Mouse (Mus musculus): ENCODE measurements around the gene Vmn1r28. TPM values are rescaled to one million over a fixed set of nuclear protein-coding genes. Genes with fewer than 3 reads are reported as not detected.
"Not testable (repeated sequence)": the region's sequence is repeated elsewhere in the genome, so short reads cannot be mapped to it uniquely, and the experiment has no call there.

The Vmn1r28 gene
- polyA plus RNA-seq (2015; fragmentation: Nextera tagmentation; extraction: Ambion mirVana) = not detected in 2 replicates

- Histone ChIP-seq H3K9ac (ENCODE audit: low read length) (no peak within 1 kb of the TSS), H3K27me3 (ENCODE audit: control insufficient read depth, insufficient read depth, low read length) (no peaks in the 10 kb centered on the region), H3K9me3 (replicated peaks; ENCODE audit: control insufficient read depth, low read length) (no peaks in the 10 kb centered on the region), H3K4me2 (ENCODE audit: low read depth, low read length) (no peak within 1 kb of the TSS), H3K36me3 (ENCODE audit: control insufficient read depth, insufficient read depth, low read length) (no peaks in the 10 kb centered on the region), H3K4me1 (ENCODE audit: control insufficient read depth, insufficient read depth, low read length) (no peaks in the 10 kb centered on the region), H3K27ac (ENCODE audit: low read length) (no peak within 1 kb of the TSS), H3K4me3 (replicated peaks; ENCODE audit: low read length) (no peak within 1 kb of the TSS)
- ATAC-seq (ENCODE audit: insufficient read depth, low FRiP score) = no peak
- 89% methylated on average over 1 of the region's 1 CpGs for WGBS
These were observed at the start of gene Vmn1r28 for GRCm38 (mm10) chr6:58261737-58262136. TSS of gene Vmn1r28 (plus strand) at chr6:58262037.

GRCm38 (mm10) chr6:58216119-58216518, 45.7 kb upstream of the Vmn1r28 start:
- Histone ChIP-seq H3K4me2 (ENCODE audit: low read depth, low read length) (no peak overlapping the region), H3K36me3 (ENCODE audit: control insufficient read depth, insufficient read depth, low read length) (no peaks in the 10 kb centered on the region), H3K4me3 (replicated peaks; ENCODE audit: low read length) (no peak overlapping the region), H3K4me1 (ENCODE audit: control insufficient read depth, insufficient read depth, low read length) (no peaks in the 10 kb centered on the region), H3K9me3 (replicated peaks; ENCODE audit: control insufficient read depth, low read length) (no peaks in the 10 kb centered on the region), H3K9ac (ENCODE audit: low read length) (no peak overlapping the region), H3K27me3 (ENCODE audit: control insufficient read depth, insufficient read depth, low read length) (no peaks in the 10 kb centered on the region), H3K27ac (ENCODE audit: low read length) (no peak overlapping the region)
- ATAC-seq (ENCODE audit: insufficient read depth, low FRiP score) = no peak
- WGBS = 72% methylated on average over 2 of the region's 2 CpGs

- 77% methylated on average over 2 of the region's 2 CpGs for WGBS
These were observed 43.1 kb upstream of the Vmn1r28 start, which contains the start of gene Vmn1r27 for GRCm38 (mm10) chr6:58218721-58219120. TSS of gene Vmn1r27 (minus strand) at chr6:58218821.

GRCm38 (mm10) chr6:58279661-58280060, 17.8 kb downstream of the Vmn1r28 start:
- ATAC-seq (ENCODE audit: insufficient read depth, low FRiP score); H3K4me2 ChIP-seq (ENCODE audit: low read depth, low read length); H3K27ac ChIP-seq (ENCODE audit: low read length); H3K27me3 ChIP-seq (ENCODE audit: control insufficient read depth, insufficient read depth, low read length); H3K4me1 ChIP-seq (ENCODE audit: control insufficient read depth, insufficient read depth, low read length); H3K9me3 ChIP-seq (replicated peaks; ENCODE audit: control insufficient read depth, low read length); H3K9ac ChIP-seq (ENCODE audit: low read length); H3K4me3 ChIP-seq (replicated peaks; ENCODE audit: low read length); H3K36me3 ChIP-seq (ENCODE audit: control insufficient read depth, insufficient read depth, low read length): not testable (repeated sequence)
- WGBS = 100% methylated on average over 1 of the region's 1 CpGs

More at GRCm38 (mm10) chr6:58218721-58219120, 43.1 kb upstream of the Vmn1r28 start, which contains the start of gene Vmn1r27:
- no peaks in the 10 kb centered on the region for H3K4me1 ChIP-seq (ENCODE audit: control insufficient read depth, insufficient read depth, low read length)
- no peak within 1 kb of the TSS for H3K27ac ChIP-seq (ENCODE audit: low read length)
- no peak within 1 kb of the TSS for H3K4me2 ChIP-seq (ENCODE audit: low read depth, low read length)
- no peaks in the 10 kb centered on the region for H3K36me3 ChIP-seq (ENCODE audit: control insufficient read depth, insufficient read depth, low read length)
- H3K9ac ChIP-seq (ENCODE audit: low read length) = no peak within 1 kb of the TSS
- ATAC-seq (ENCODE audit: insufficient read depth, low FRiP score) = no peak
- no peaks in the 10 kb centered on the region for H3K9me3 ChIP-seq (replicated peaks; ENCODE audit: control insufficient read depth, low read length)
- H3K4me3 ChIP-seq (replicated peaks; ENCODE audit: low read length) = no peak within 1 kb of the TSS
- no peaks in the 10 kb centered on the region for H3K27me3 ChIP-seq (ENCODE audit: control insufficient read depth, insufficient read depth, low read length)

GRCm38 (mm10) chr6:58292201-58292600, 30.4 kb downstream of the Vmn1r28 start:
- WGBS = 59% methylated on average over 2 of the region's 2 CpGs
- no peak overlapping the region for H3K9ac ChIP-seq (ENCODE audit: low read length)

GRCm38 (mm10) chr6:58298511-58298910, 36.7 kb downstream of the Vmn1r28 start:
- H3K4me1 ChIP-seq (ENCODE audit: control insufficient read depth, insufficient read depth, low read length); H3K9ac ChIP-seq (ENCODE audit: low read length); H3K36me3 ChIP-seq (ENCODE audit: control insufficient read depth, insufficient read depth, low read length); H3K27ac ChIP-seq (ENCODE audit: low read length); H3K27me3 ChIP-seq (ENCODE audit: control insufficient read depth, insufficient read depth, low read length); H3K4me2 ChIP-seq (ENCODE audit: low read depth, low read length); H3K4me3 ChIP-seq (replicated peaks; ENCODE audit: low read length); H3K9me3 ChIP-seq (replicated peaks; ENCODE audit: control insufficient read depth, low read length); ATAC-seq (ENCODE audit: insufficient read depth, low FRiP score): not testable (repeated sequence)
- WGBS = 80% methylated on average over 19 of the region's 19 CpGs

More at GRCm38 (mm10) chr6:58292201-58292600, 30.4 kb downstream of the Vmn1r28 start:
- Histone ChIP-seq H3K4me2 (ENCODE audit: low read depth, low read length) (no peak overlapping the region), H3K4me1 (ENCODE audit: control insufficient read depth, insufficient read depth, low read length) (no peaks in the 10 kb centered on the region), H3K27ac (ENCODE audit: low read length) (no peak overlapping the region), H3K4me3 (replicated peaks; ENCODE audit: low read length) (no peak overlapping the region), H3K27me3 (ENCODE audit: control insufficient read depth, insufficient read depth, low read length) (no peaks in the 10 kb centered on the region), H3K36me3 (ENCODE audit: control insufficient read depth, insufficient read depth, low read length) (no peaks in the 10 kb centered on the region), H3K9me3 (replicated peaks; ENCODE audit: control insufficient read depth, low read length) (no peaks in the 10 kb centered on the region)
- ATAC-seq (ENCODE audit: insufficient read depth, low FRiP score) = no peak

- no peaks in the 10 kb centered on the region for H3K4me1 ChIP-seq (ENCODE audit: control insufficient read depth, insufficient read depth, low read length)
- H3K9me3 ChIP-seq (replicated peaks; ENCODE audit: control insufficient read depth, low read length) = no peaks in the 10 kb centered on the region
- H3K4me3 ChIP-seq (replicated peaks; ENCODE audit: low read length) = no peak within 1 kb of the TSS
- ATAC-seq (ENCODE audit: insufficient read depth, low FRiP score) = no peak
- no peaks in the 10 kb centered on the region for H3K27me3 ChIP-seq (ENCODE audit: control insufficient read depth, insufficient read depth, low read length)
- H3K9ac ChIP-seq (ENCODE audit: low read length) = no peak within 1 kb of the TSS
- H3K36me3 ChIP-seq (ENCODE audit: control insufficient read depth, insufficient read depth, low read length) = no peaks in the 10 kb centered on the region
- no peak within 1 kb of the TSS for H3K4me2 ChIP-seq (ENCODE audit: low read depth, low read length)
- H3K27ac ChIP-seq (ENCODE audit: low read length) = no peak within 1 kb of the TSS
These were observed 39.4 kb downstream of the Vmn1r28 start, which contains the start of gene Vmn1r29 for GRCm38 (mm10) chr6:58301249-58301648. TSS of gene Vmn1r29 (plus strand) at chr6:58301549.

Other genes starting within 250 kb of the Vmn1r28 start
- gene Vmn1r26, start 246.9 kb upstream of the Vmn1r28 start, polyA plus RNA-seq (2015; fragmentation: Nextera tagmentation; extraction: Ambion mirVana) = not detected in 2 replicates
- not detected in 2 replicates for gene Vmn1r27, start 43.2 kb upstream of the Vmn1r28 start, polyA plus RNA-seq (2015; fragmentation: Nextera tagmentation; extraction: Ambion mirVana)
- gene Vmn1r29, start 39.5 kb downstream of the Vmn1r28 start, polyA plus RNA-seq (2015; fragmentation: Nextera tagmentation; extraction: Ambion mirVana) = not detected in 2 replicates
- gene Vmn1r30, start 181.3 kb downstream of the Vmn1r28 start, polyA plus RNA-seq (2015; fragmentation: Nextera tagmentation; extraction: Ambion mirVana) = not detected in 2 replicates
- gene Vmn1r31, start 213.3 kb downstream of the Vmn1r28 start, polyA plus RNA-seq (2015; fragmentation: Nextera tagmentation; extraction: Ambion mirVana) = not detected in 2 replicates

Data from stomach, embryonic 16.5 days (tissue).